8 mouse cellular contexts compared by ENCODE assay signal in the genomic region with DNA sequence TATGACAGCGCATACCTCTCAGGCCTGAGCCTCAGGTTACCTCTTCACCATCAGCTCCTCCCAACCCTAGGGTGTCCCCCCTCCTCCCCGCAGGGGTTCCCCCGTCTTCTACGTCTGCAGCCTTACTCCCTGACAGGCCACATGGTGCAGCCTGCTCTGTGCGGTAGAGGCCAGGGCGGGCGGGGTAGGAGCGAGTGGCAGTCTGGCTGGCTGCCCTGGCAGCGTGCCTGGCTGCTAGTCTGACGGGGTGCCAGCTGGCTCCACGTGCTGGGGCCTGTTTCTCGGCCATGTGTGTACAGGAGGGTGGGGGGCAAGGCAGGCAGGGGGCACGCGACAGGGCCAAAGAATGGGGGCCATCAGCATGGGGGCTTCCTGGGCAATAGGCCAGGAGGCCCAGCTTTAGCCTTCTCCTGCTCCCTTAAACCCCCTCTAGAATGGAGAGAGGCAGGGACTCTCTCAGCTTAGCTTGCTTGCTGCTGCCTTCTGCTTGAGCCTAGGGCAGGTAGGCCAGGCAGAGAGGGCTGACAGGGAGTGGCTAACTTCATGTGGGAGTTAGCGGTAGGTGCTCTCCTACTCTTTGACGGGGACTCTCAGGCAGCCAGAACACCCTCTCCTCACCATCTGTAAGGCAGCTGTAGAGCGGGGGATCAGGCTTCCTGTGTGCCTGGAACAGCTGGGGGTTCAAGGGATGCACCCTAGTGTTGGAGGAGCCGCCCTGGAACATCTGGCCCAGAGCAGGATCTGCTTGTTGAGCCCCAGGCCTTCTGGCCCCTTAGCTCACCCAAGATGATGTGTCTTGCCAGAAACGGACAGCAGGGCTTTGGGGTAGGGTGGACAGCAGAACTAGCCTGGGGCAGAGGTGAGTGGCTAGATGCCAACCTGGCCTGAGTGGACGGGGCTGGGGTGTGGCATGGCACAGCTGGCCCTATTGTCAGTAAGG. TPM values are rescaled to one million over a fixed set of nuclear protein-coding genes. Genes with fewer than 3 reads are reported as not detected.
DNase-seq lines count a peak whose midpoint lies in the region; ATAC-seq and TF ChIP-seq lines count a peak whose summit lies in the region.

No protein-coding gene starts in this region.

- H3K27ac ChIP-seq in brown adipose tissue, adult 24 weeks (replicated peaks; ENCODE audit: low read depth, low read length): 0 out of 2 replicates have a peak overlapping the region, but pooled peaks have one; percentile 22
- H3K27ac ChIP-seq in forebrain, embryonic 16.5 days (ENCODE audit: low read length): peak overlapping the region; percentile 63
- H3K27ac ChIP-seq in liver, embryonic 14.5 days: no peak overlapping the region
- H3K27ac ChIP-seq in olfactory bulb, adult 2 months (ENCODE audit: insufficient read depth, low read depth, low read length): peak overlapping the region; percentile 37

- TF ChIP-seq CTCF in liver, embryonic 14.5 days (IDR thresholded peaks at IDR 0.05; ENCODE audit: low read depth): no peak
- TF ChIP-seq CTCF in olfactory bulb, adult 2 months (IDR thresholded peaks at IDR 0.05; ENCODE audit: insufficient read depth, low read depth, low read length): no peak

- no peak for TF ChIP-seq POLR2A in olfactory bulb, adult 2 months (IDR thresholded peaks at IDR 0.05; ENCODE audit: insufficient read depth, low read depth, low read length)

- H3K4me1 ChIP-seq in brown adipose tissue, adult 24 weeks (ENCODE audit: control insufficient read depth, insufficient read depth, insufficient read length, low read length): peaks cover 59% of the 10 kb centered on the region
- peaks cover 84% of the 10 kb centered on the region for H3K4me1 ChIP-seq in forebrain, embryonic 16.5 days (replicated peaks; ENCODE audit: control insufficient read depth, insufficient read depth, low read length)
- H3K4me1 ChIP-seq in liver, embryonic 14.5 days (replicated peaks; ENCODE audit: control insufficient read depth in 2 of 2, insufficient read depth in 2 of 2, low read length in 1 of 2): no peaks in the 10 kb centered on the region
- H3K4me1 ChIP-seq in olfactory bulb, adult 2 months (ENCODE audit: control insufficient read depth, insufficient read depth, low read length): peaks cover 81% of the 10 kb centered on the region

- no peaks in the 10 kb centered on the region for H3K36me3 ChIP-seq in forebrain, embryonic 16.5 days (ENCODE audit: control insufficient read depth, insufficient read depth)
- H3K36me3 ChIP-seq in liver, embryonic 14.5 days (replicated peaks; ENCODE audit: control insufficient read depth, insufficient read depth, low read depth): no peaks in the 10 kb centered on the region

- ATAC-seq in forebrain, embryonic 16.5 days: peak; percentile 86
- ATAC-seq in liver, embryonic 14.5 days (ENCODE audit: insufficient read depth): peak; percentile 14; the same call in 1 of the 2 replicates

- H3K27me3 ChIP-seq in forebrain, embryonic 16.5 days (replicated peaks; ENCODE audit: control insufficient read depth, insufficient read depth, low read length): no peaks in the 10 kb centered on the region
- H3K27me3 ChIP-seq in liver, embryonic 14.5 days (ENCODE audit: control insufficient read depth, insufficient read depth, low read length): no peaks in the 10 kb centered on the region

- DNase-seq in 416B (ENCODE audit: low read depth): peak; percentile 84
- peak; percentile 94 to 98 for DNase-seq in heart, postnatal 14 days
- peak; percentile 93 for DNase-seq in layer of hippocampus, adult 11-12 months (ENCODE audit: low spot score)
- DNase-seq in liver, embryonic 14.5 days (ENCODE audit: low read depth in 3 of 3, low spot score in 3 of 3): no peak
- peak; percentile 39 to 61 for DNase-seq in thymus, postnatal 36 days

- H3K4me2 ChIP-seq in forebrain, embryonic 16.5 days (ENCODE audit: low read length): peak overlapping the region; percentile 12; the same call in 1 of the 2 replicates
- H3K4me2 ChIP-seq in liver, embryonic 14.5 days (ENCODE audit: low read depth): no peak overlapping the region

- TF ChIP-seq EP300 in liver, embryonic 14.5 days (IDR thresholded peaks at IDR 0.05; ENCODE audit: low read depth): no peak

- H3K9me3 ChIP-seq in forebrain, embryonic 16.5 days (ENCODE audit: control insufficient read depth, low read length): no peaks in the 10 kb centered on the region
- H3K9me3 ChIP-seq in liver, embryonic 14.5 days (ENCODE audit: control insufficient read depth, low read length): no peaks in the 10 kb centered on the region

- no peak overlapping the region for H3K4me3 ChIP-seq in brown adipose tissue, adult 24 weeks (ENCODE audit: insufficient read depth, low read depth, low read length)
- H3K4me3 ChIP-seq in forebrain, embryonic 16.5 days (replicated peaks; ENCODE audit: low read length): no peak overlapping the region
- no peak overlapping the region for H3K4me3 ChIP-seq in liver, embryonic 14.5 days (ENCODE audit: insufficient read depth in 1 of 2, low read depth in 2 of 2, low read length in 2 of 2)
- H3K4me3 ChIP-seq in olfactory bulb, adult 2 months (ENCODE audit: insufficient read depth, low read depth, low read length): no peak overlapping the region

- intact Hi-C loops in heart, postnatal 14 days (cut with DNase I): loop anchor here (2.0 kb wide), 1 partner anchor 21 kb away; no protein-coding TSS in a partner anchor

- no peak overlapping the region for H3K9ac ChIP-seq in forebrain, embryonic 16.5 days (replicated peaks; ENCODE audit: low read depth, low read length)
- H3K9ac ChIP-seq in liver, embryonic 14.5 days (replicated peaks): no peak overlapping the region

- 9% methylated on average over 20 of the region's 20 CpGs for WGBS in forebrain, embryonic 16.5 days
- WGBS in liver, embryonic 14.5 days (ENCODE audit: insufficient replicate concordance): 67% methylated on average over 20 of the region's 20 CpGs
- 9% methylated on average over 20 of the region's 20 CpGs for WGBS in olfactory bulb, adult 2 months

RNA-seq across cellular contexts. Expression of a gene that starts 28.9 kb away (rescaled TPM):
- polyA plus RNA-seq in brown adipose tissue, adult 24 weeks (2012; ENCODE audit: insufficient read depth, insufficient read length, missing spikeins): 5.7 and 5.9 TPM in 2 replicates
- 14.5 and 14.8 TPM in 2 replicates for polyA plus RNA-seq in forebrain, embryonic 16.5 days (2015; fragmentation: Nextera tagmentation; extraction: Ambion mirVana)
- total RNA-seq in heart, postnatal 14 days (2021): 10 to 100 TPM in 1 of 2 experiments, 1 to 10 TPM in 1; 7.8 to 10.0 TPM
- 1.5 and 1.6 TPM in 2 replicates for polyA plus RNA-seq in liver, embryonic 14.5 days (2012; rRNA removed)
- 0.75 and 1.2 TPM in 2 replicates for polyA plus RNA-seq in liver, embryonic 14.5 days (2014; fragmentation: Nextera tagmentation; extraction: Ambion mirVana)
- not detected in 2 replicates for polyA plus RNA-seq in olfactory bulb, adult 2 months (2012; ENCODE audit: insufficient read depth, insufficient read length, low replicate concordance, missing spikeins)

Comparison
In these comparisons a context has a peak if more than half of its experiments do, and no peak if none do; other contexts are left out.
1. DNase-seq: peak in 416B (single experiment), heart, postnatal 14 days (2 of 2), layer of hippocampus, adult 11-12 months (single experiment) and thymus, postnatal 36 days (2 of 2); none in liver, embryonic 14.5 days (0 of 3).